Mouse (Mus musculus) liver, adult 2 months (tissue): ENCODE data around the gene Apol7e. TPM values are rescaled to one million over a fixed set of nuclear protein-coding genes. Genes with fewer than 3 reads are reported as not detected.
A peak's percentile ranks its signal among the peaks of the same experiment; 100 is the strongest.

Experiments
- DNase-seq: peaks from one replicate; pipeline ENCODE4 v3.0.0-alpha.2; 2011; ENCODE audit warnings: low read depth, low spot score; ENCODE audit errors: extremely low read depth
- H3K27ac ChIP-seq: fragments of 200-500 bp; replicated peaks from 2 replicates; pipeline ENCODE4 v1.5.1; 2012; ENCODE audit warnings: low read depth, mild to moderate bottlenecking, control low read depth, inconsistent platforms, low read length; ENCODE audit not compliant: insufficient read depth
- H3K27me3 ChIP-seq: fragments of 200-500 bp; 2 replicates; pipeline ENCODE4 v1.6.1; 2012; ENCODE audit warnings: mild to moderate bottlenecking, moderate library complexity, low read length, inconsistent platforms; ENCODE audit not compliant: control insufficient read depth, insufficient read depth
- H3K36me3 ChIP-seq: fragments of 200-500 bp; 2 replicates; pipeline ENCODE4 v1.6.1; 2012; ENCODE audit warnings: low read length, inconsistent platforms; ENCODE audit not compliant: control insufficient read depth, insufficient read depth
- H3K4me1 ChIP-seq: fragments of 200-500 bp; 2 replicates; pipeline ENCODE4 v1.6.1; 2011; ENCODE audit warnings: low read length; ENCODE audit not compliant: control insufficient read depth, insufficient read depth
- H3K4me3 ChIP-seq: fragments of 200-500 bp; 2 replicates; pipeline ENCODE4 v1.5.1; 2011; ENCODE audit warnings: low read depth, mild to moderate bottlenecking, control low read depth, low read length, moderate library complexity; ENCODE audit not compliant: insufficient read depth
- H3K79me2 ChIP-seq: fragments of 200-500 bp; 2 replicates; pipeline ENCODE4 v1.6.1; 2012; ENCODE audit warnings: inconsistent platforms, mild to moderate bottlenecking, low read length, moderate library complexity; ENCODE audit not compliant: control insufficient read depth, insufficient read depth
- H3K9ac ChIP-seq: fragments of 200-500 bp; 2 replicates; pipeline ENCODE4 v1.6.1; 2012; ENCODE audit warnings: low read depth, mild to moderate bottlenecking, control low read depth, inconsistent platforms, low read length
- CTCF ChIP-seq: fragments of 200-500 bp; IDR thresholded peaks from 2 replicates; pipeline ENCODE4 v1.5.1; 2011; ENCODE audit warnings: low read depth, low read length, control low read depth
- POLR2A ChIP-seq: fragments of 200-500 bp; IDR thresholded peaks from 2 replicates; pipeline ENCODE4 v1.6.1; 2011; ENCODE audit warnings: low read length, control low read depth; ENCODE audit not compliant: insufficient read depth; ENCODE audit errors: extremely low read depth
- WGBS: fragments of 180-500 bp; shearing (Covaris S2); methylation state at CpG from one replicate; pipeline ENCODE4 v1.1.7; 2018; 5-methylcytosine and 5-hydroxymethylcytosine counted together
- polyA plus RNA-seq: library from polyadenylated mRNA; depleted of rRNA; stranded (reverse); fragments of >200 nt; gene quantifications from 2 replicates; pipeline ENCODE4 v1.2.3, GENCODE M21; 2012; rRNA removed
- total RNA-seq: library from RNA; depleted of rRNA; stranded (reverse); fragments of >200 nt; gene quantifications from 2 replicates; pipeline ENCODE4 v1.2.3, GENCODE M21; 2014; rRNA removed

Gene Apol7e
- total and polyA plus RNA-seq, 2 experiments: 0.09 to 0.26 TPM

DNA sequence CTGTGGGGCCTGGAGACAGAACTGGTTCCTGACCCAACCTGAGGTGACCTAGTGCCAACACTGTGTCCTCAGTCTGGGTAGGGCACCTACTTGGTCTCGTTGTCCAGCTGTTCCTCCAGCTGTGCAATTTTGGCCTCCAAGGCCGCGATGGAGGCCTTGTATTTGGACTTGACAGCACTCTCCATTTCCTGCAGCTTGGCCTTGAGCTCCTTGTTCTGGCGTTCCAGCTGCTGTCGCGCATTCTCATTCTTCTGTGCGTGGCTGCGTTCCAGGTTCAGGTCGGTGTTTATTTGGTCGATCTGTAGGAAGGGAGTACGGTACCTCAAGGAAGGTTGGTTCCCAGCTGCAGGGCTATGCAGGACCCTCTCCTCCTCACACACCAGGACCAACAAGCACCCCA, 65.0 kb downstream of the Apol7e start:
- DNase-seq: no peak
- Histone ChIP-seq H3K4me1 (no peaks in the 10 kb centered on the region), H3K27ac (0 out of 2 replicates have a peak overlapping the region, but pooled peaks have one; percentile 11), H3K79me2 (no peaks in the 10 kb centered on the region), H3K4me3 (no peak overlapping the region), H3K9ac (no peak overlapping the region), H3K27me3 (no peaks in the 10 kb centered on the region), H3K36me3 (peaks cover 58% of the 10 kb centered on the region)
- 79% methylated on average over 11 of the region's 11 CpGs for WGBS
- TF ChIP-seq CTCF (no peak), POLR2A (no peak)

DNA sequence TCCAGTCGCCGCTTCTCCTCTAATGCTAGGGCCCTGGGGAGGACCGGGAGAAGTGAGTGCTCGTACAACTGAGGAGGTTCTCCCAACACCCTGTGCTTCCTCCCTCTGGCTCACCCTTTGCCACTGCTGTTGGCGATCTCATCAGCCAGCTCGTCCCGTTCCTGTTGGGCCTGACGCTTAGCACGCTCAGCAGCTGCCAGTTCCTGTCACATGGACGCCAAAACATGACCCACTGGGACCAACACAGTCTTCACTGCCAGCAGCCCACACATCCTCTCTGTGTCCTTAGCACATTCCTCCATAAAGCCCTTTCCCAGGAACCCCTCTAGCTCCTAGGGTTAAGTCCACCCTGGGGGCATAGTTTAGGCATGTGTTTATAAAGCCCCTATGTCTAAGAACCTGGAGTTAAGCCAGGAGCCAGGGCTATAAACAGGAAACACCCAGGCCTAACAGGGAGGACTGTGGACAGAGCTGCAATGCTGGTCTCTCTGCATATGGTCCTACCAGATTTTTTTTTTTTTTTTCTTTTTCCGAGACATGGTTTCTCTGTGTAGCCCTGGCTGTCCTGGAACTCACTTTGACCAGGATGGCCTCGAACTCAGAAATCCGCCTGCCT, 65.8 kb downstream of the Apol7e start:
- Histone ChIP-seq H3K36me3 (peaks cover 65% of the 10 kb centered on the region), H3K27ac (peak overlapping the region; percentile 51), H3K4me1 (no peaks in the 10 kb centered on the region), H3K4me3 (no peak overlapping the region), H3K27me3 (no peaks in the 10 kb centered on the region), H3K79me2 (no peaks in the 10 kb centered on the region), H3K9ac (no peak overlapping the region)
- DNase-seq: peak; percentile 44
- whole genome bisulfite sequencing: 86% methylated on average over 13 of the region's 13 CpGs
- TF ChIP-seq CTCF (no peak), POLR2A (no peak)

DNA sequence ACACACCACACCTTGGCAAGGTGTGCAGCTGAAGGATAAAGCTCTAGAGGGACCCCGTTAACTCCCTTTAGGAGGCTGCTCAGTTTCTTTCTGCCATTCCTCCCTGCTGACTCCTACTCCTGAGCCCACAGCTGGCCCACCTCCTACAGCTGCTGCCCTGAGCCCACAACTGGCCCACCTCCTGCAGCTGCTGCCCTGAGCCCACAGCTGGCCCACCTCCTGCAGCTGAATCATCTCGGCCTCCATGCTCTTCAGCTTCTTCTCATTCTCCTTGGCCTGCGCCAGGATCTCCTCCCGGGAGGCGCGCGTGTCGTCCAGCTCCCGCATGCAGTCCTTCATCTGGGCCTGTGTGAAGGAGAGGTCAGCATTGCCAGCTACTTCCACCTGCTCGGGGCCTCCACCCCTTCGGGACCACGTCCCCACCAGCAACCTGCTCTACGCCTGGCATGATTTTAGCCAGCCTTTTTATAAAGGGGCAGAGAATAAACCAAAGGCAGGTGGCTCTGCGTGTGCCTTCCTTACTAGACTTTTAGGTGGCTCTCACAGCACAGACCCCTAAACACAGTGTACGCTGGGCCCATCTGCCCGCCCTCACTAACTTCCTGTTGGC, 66.9 kb downstream of the Apol7e start:
- H3K27ac ChIP-seq: no peak overlapping the region; the same call in 1 of the 2 replicates
- no peak overlapping the region for H3K4me3 ChIP-seq
- H3K27me3 ChIP-seq: no peaks in the 10 kb centered on the region
- no peaks in the 10 kb centered on the region for H3K79me2 ChIP-seq
- no peak overlapping the region for H3K9ac ChIP-seq
- 91% methylated on average over 16 of the region's 16 CpGs for WGBS
- DNase-seq: no peak
- H3K4me1 ChIP-seq: no peaks in the 10 kb centered on the region; the same call in 1 of the 2 replicates
- TF ChIP-seq POLR2A (no peak), CTCF (no peak)
- H3K36me3 ChIP-seq: peaks cover 75% of the 10 kb centered on the region

DNA sequence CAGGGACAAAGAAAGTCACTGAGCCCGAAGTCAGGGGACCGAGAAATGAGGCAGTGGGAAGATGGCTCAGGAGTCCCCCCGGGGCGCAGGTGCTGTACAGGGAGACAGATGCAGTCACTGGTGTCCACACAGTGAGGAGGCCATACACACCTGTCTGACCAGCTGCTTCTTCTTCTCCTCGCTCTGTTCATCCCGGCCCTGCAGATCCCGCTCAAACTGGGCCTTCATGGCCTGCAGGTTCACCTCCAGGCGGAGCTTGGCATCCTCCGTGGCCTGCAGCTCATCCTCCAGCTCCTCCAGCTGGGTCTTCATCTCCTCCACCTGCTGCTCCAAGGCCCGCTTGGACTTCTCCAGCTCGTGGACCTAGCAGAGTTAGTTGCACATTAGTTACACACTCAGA, 68.3 kb downstream of the Apol7e start:
- WGBS: 92% methylated on average over 11 of the region's 11 CpGs
- Histone ChIP-seq H3K4me1 (no peaks in the 10 kb centered on the region; the same call in 1 of the 2 replicates), H3K79me2 (no peaks in the 10 kb centered on the region), H3K9ac (no peak overlapping the region), H3K27me3 (no peaks in the 10 kb centered on the region), H3K4me3 (no peak overlapping the region), H3K27ac (no peak overlapping the region), H3K36me3 (peaks cover 75% of the 10 kb centered on the region)
- no peak for DNase-seq
- no peak for TF ChIP-seq CTCF

Other genes with a start within 250 kb of the Apol7e start
- gene Apol10a, start 221.8 kb upstream of the Apol7e start, total RNA-seq: not detected in 2 replicates
- gene Apol10a, start 221.8 kb upstream of the Apol7e start, polyA plus RNA-seq: 0.02 TPM in 1 of 2 replicates, not detected in the other
- gene Apol11a, start 190.6 kb upstream of the Apol7e start, total RNA-seq: not detected in 2 replicates
- gene Apol11a, start 190.6 kb upstream of the Apol7e start, polyA plus RNA-seq: not detected in 2 replicates
- gene Apol7c, start 165.5 kb upstream of the Apol7e start, total RNA-seq: 0.54 TPM in 1 of 2 replicates, not detected in the other
- gene Apol7c, start 165.5 kb upstream of the Apol7e start, polyA plus RNA-seq: 0.26 and 0.42 TPM in 2 replicates
- not detected in 2 replicates for gene 1700025B11Rik, start 137.0 kb upstream of the Apol7e start, total RNA-seq
- gene 1700025B11Rik, start 137.0 kb upstream of the Apol7e start, polyA plus RNA-seq: not detected in 2 replicates
- gene Apol10b, start 102.7 kb upstream of the Apol7e start, total RNA-seq: 0.20 and 0.28 TPM in 2 replicates
- gene Apol10b, start 102.7 kb upstream of the Apol7e start, polyA plus RNA-seq: 0.04 and 0.05 TPM in 2 replicates
- not detected in 2 replicates for gene Gm36245, start 99.6 kb upstream of the Apol7e start, total RNA-seq
- gene Gm36245, start 99.6 kb upstream of the Apol7e start, polyA plus RNA-seq: not detected in 2 replicates
- 0.27 and 0.37 TPM in 2 replicates for gene Apol11b, start 55.6 kb upstream of the Apol7e start, total RNA-seq
- 0.04 TPM in 1 of 2 replicates, not detected in the other for gene Apol11b, start 55.6 kb upstream of the Apol7e start, polyA plus RNA-seq
- gene Apol9b, start 30.2 kb downstream of the Apol7e start, total RNA-seq: 133 and 148 TPM in 2 replicates
- gene Apol9b, start 30.2 kb downstream of the Apol7e start, polyA plus RNA-seq: 125 and 174 TPM in 2 replicates
- gene Apol8, start 58.1 kb downstream of the Apol7e start, total RNA-seq: 0.09 TPM in 1 of 2 replicates, not detected in the other
- gene Apol8, start 58.1 kb downstream of the Apol7e start, polyA plus RNA-seq: not detected in 2 replicates
- gene Myh9, start 143.3 kb downstream of the Apol7e start, total RNA-seq: 54.4 and 69.5 TPM in 2 replicates
- 22.5 and 24.1 TPM in 2 replicates for gene Myh9, start 143.3 kb downstream of the Apol7e start, polyA plus RNA-seq
- 85.3 and 96.1 TPM in 2 replicates for gene Txn2, start 230.1 kb downstream of the Apol7e start, total RNA-seq
- gene Txn2, start 230.1 kb downstream of the Apol7e start, polyA plus RNA-seq: 441 and 448 TPM in 2 replicates